Mouse (Mus musculus) liver, embryonic 14.5 days (tissue): ENCODE data around the gene Clcn3.

Experiments used
- CTCF ChIP-seq: IDR thresholded peaks from 2 replicates; pipeline ENCODE4 v1.5.1; 2016; ENCODE audit warnings: antibody characterized with exemption, low read depth, control low read depth
- EP300 ChIP-seq: IDR thresholded peaks from 2 replicates; pipeline ENCODE4 v1.6.1; 2016; ENCODE audit warnings: antibody characterized with exemption, low read depth

GRCm38 (mm10) chr8:60860749-60861148 is 122.4 kb downstream of the Clcn3 start:
- TF ChIP-seq CTCF (no peak), EP300 (no peak)
